Mouse (Mus musculus) adrenal gland, postnatal 36 days (tissue): ENCODE data around the gene Pnmal1. TPM values are rescaled to one million over a fixed set of nuclear protein-coding genes. Genes with fewer than 3 reads are reported as not detected.

Experiments used
- DNase-seq, 2 experiments: peaks; one replicate each; pipeline ENCODE4 v3.0.0; 2021; ENCODE audit warnings: mixed read lengths in 1 of 2
- total RNA-seq, 2 experiments: library from RNA; stranded (reverse); gene quantifications; 2 replicates each; pipeline ENCODE4 v1.2.3; 2021

Pnmal1 gene
- total RNA-seq, 2 experiments from 2014 or later, result 3.9 to 4.4 TPM

DNA sequence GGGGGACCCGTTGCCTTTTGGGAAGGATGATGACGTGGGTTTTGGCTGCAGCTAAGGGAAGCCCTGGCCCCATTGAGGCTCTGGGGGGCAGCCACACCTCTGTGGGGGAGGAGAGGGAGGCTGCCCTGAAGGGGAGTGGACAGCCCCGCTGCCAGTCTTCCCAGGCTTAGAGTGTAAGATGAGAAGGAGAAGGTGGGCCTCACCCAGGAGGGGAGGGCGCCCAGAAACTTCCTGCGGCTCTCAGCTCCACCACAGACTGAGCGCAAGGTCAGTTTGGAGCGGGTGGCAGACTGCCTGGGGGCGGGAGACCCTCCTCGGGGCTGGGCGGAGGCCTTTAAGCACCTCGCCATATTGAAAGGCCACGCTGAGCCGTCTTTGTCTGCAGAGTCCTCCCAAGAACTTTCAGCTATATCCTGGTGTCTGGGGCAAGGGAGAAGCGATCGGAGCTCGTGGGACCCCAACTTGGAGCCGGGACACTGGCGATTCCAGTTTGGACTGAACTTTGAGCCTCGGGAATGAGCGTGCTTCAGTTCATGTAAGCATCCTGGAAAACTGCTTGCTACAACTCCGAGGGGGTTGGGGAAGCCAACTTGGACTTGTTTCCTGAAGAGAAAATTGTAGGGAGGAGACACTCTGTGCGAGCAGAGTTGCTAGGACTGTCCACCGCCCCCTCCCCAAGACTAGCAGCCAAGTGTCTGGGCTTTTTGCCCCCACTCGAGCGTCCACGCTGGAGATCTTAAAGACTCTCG, 34.3 kb downstream of the Pnmal1 start:
- peak; percentile 91 to 94 for DNase-seq

DNA sequence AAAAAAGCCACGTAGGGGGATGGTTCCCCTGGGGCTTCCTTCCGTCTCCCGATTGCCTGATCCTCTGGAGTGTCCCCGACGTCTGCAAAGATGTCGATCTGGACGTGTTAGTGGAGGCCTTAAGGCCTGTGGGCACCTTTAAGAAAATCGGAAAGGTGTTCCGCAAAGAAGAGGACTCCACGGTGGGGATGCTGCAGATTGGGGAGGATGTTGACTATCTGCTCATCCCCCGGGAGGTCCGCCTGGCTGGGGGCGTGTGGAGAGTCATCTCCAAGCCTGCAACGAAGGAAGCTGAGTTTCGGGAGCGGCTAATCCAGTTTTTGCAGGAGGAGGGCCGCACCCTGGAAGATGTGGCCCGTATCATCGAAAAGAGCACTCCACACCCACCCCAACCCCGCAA, 34.9 kb downstream of the Pnmal1 start:
- DNase-seq, result peak in 1 of 2 experiments; percentile 25

DNA sequence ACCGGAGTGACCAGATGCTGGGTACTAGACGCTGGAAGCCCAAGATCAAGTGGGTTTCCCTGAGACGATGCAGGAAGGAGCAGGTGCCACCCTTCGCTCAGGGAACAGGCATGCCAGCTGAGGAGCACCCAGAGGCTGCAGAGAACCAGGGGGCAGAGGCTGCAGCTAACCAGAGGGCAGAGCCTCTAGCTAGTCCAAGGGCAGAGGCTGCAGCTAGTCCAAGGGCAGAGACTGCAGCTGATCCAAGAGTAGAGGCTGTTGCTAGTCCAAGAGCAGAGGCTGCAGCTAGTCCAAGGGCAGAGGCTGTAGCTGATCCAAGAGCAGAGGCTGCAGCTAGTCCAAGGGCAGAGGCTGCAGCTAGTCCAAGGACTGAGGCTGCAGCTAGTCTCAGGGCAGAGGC, 35.9 kb downstream of the Pnmal1 start:
- DNase-seq, result peak in 1 of 2 experiments; percentile 27

DNA sequence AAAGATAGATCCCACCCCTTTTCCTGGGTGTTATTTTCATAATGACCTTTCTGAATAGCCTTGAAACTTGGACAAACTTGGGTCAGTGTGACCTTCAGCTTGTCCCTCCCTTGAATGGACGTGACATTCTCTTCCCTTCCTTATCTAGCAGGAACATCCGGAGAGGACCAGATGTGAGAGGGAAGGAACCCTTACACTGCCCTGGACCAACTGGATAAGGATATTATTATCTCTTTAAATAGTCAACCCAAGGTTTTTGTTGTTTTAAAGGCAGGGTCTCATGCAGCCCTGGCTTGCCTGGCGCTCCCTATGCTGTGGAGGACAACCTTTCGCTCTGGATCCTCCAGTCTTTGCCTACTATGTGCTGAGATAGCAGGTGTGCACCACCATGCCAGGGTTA, 39.8 kb downstream of the Pnmal1 start:
- peak in 1 of 2 experiments; percentile 35 for DNase-seq

DNA sequence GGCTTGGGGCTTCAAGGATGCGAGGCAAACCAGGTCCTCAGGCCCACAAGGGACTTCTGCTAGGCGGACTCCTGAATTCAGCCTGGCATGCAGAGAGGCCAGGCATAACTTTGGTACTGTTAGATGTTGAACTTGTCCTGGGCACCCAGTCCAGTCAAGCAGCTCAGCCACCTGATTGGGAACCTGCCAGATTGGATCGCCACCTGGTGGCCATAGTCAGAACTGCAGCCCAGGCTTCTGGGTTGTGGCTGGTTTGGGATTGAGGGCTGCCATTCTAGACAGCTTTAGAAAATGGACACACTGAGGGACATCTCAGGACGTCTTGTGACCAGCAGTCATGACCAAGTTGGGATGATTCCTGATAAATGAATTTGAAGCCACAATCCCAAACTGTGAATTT, 40.2 kb downstream of the Pnmal1 start:
- peak; percentile 86 to 87 for DNase-seq

DNA sequence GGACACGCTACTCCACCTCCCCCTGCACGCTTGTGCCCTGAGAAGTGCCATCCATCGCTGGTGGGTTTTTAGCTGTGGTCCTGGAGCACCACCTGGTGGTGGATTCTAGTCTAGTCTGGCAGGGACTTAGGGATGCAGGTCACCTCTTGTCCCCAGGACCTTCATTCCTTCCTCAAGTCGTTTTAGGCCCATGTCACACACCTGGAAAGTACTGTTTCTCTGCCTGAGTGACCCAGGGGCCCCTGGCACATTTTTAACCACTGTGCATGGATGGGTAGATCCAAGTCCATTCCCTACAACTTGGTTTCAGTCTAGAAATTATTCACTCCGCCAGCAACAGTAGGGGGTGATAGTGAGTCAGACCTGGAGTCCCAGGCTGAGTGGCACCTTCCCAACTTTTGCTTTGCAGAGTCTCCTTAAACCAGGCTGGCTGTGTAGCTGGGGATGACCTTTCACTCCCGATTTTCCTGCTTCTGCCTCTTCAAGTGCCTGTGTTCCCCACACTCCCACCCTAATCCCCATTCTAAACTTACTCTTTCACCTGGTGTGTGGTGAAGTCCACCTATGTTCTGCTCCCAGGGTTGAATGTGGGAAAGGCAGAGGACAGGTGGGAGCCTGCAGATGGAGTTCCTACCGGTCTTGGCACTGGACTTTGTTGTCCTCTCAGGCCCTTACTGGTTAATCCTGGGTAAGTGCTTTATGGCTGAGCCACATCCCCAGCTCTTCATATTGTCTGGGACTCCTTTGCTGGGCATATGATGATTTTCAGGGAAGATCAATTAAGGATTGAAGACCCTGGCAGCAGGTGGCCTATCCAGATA, 43.1 kb downstream of the Pnmal1 start:
- DNase-seq, result peak; percentile 80 to 87

DNA sequence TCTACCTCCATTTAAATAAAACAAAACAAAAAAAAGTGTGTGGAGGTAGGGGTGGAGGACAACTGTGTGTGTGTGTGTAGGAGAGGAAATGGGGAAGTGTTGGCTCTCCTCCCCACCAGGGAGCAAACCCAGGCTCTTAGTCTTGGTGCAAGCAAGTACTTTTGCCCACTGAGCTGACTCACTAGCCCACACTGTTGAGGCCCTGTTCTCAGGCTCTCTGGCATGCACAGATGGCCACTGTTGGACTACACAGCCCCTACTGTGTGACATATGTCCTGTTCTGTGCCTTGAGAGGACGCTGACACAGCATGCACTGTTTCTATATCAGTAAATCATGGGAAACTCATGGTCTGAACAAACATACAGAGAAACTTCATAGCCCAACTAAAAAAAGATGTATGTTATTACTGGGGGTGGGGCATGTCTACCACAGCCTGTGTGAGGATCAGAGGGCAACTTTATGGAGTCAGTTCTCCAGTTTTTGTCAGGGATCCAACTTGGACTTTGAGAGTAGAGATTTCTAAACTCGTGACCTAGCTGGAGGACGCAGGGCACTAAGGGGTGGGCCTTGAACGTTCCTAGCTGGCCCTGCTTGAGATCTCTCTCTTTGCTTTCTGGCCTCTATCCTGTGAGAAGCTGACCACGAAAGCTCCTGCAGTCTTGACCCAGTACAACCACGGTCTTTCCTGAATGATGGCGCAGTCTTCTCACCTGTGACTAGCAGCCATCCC, 43.9 kb downstream of the Pnmal1 start:
- peak in 1 of 2 experiments; percentile 39 for DNase-seq

DNA sequence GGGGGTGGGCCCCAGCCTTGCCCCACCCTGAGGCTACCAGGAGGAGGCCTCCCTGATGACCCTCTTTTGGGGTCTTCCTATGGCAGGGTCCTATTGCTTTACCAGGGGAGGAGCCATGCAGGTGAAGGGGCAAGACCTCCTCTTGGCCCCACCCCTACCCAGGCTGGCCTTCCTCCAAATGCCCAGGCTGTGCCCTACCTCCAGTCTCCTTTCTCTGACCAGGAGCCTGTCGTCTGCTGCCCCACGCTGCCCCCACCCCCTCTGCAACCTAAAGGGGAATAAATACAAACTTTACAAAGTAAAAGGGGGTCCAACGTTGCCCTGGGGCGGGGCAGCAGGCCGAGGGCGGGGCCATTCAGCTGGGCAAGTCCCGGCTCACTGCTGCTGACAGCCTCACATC, 45.2 kb downstream of the Pnmal1 start:
- no peak for DNase-seq

DNA sequence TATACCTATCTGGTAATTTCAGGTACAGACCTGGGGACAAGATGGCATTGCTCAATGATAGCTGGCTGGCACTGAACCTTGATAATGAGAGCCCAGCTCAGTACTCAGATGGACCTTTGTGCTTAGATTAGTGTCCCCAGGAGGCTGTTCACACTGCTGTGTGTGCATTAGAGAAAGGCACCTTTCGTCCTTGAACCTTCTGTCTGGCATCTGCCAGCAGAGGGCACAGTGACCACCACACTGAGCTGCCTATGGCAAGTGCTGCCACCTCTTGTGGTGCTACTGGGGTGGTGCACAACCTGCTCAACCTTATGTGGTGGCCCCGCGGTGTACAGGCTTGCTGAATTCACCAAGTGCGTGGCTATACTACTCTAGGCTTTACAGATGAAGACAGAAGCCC, 47.8 kb downstream of the Pnmal1 start:
- DNase-seq, result no peak

DNA sequence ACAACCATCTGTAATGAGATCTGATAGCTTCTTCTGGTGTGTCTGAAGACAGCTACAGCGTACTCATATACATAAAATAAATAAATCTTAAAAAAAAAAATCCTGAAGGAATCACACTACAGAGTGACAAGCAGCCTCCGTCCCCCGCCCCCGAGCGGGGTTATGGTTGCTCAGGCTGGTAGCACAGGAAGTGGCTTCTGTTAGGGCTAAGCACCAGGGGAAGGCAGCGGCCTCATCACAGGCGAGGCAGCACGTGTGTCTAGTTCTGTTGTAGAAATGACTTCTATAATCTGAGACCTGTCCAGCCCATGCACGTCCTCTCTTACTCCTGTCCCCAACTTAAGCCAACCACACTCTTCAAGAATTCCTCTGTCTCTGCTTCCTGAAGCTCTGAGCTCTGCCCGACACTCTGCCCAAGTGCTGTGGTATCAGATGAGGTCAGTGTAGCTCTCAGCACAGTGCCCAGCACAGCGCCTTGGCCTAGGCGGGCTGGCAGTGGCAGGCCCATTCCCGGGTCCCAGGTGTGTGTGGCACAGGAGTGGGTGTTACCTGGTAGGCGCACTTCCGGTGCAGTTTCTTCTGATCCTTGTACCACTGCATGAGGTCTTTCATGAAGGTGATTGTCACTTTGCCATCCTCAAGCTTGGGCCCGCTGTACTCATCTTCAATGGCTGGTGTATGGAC, 50.0 kb downstream of the Pnmal1 start:
- no peak for DNase-seq

DNA sequence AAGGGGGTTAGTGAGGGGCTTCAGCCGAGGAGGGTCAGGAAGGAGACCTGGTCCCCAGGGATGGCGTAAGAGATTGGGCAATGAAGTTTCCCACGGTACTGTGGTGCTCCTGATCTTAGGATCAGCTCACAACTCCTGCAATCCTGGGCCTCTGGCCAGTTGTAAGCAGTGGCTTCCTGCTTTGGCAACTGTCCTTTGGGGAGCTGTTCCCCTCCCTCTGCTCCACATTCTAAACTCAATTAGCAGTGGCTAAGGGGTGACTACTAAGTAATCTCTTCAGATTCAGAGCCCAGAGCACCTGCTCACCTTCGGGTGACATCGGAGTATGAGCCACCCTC, 50.5 kb downstream of the Pnmal1 start:
- no peak for DNase-seq

DNA sequence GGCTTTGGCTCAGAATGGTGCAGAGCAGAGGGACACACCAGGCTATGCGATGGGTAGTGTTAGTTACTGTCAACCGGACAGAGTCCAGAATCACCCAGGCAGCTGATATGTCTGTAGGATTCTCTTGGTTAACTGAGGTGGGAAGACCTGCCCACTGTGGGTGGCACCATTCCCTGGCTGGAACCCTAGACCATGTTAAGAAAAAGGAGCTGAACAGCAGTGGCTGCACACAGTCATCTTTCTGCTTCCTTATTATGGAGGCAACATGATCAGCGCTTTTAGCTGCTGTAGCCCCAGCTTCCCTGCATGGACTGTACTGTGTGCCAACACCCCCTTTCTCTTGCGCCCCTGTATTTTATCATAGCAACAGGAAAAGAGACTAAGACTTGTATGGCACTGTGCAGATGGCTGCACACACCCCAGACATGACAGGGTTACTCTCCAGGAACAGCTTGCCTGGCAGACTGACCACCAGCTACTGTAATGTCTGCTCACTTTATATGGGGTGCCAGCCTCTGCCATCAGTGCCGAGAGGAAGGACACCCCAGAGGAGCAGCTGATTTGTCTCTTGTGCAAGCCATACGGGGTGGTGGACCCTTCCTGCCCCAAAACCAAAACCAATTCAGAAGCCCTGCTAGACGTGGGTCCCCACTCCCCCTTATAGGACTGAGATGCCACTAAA, 52.6 kb downstream of the Pnmal1 start:
- DNase-seq, result no peak

Other genes with a start within 250 kb of the Pnmal1 start
- not detected for gene Ceacam9, start 237.8 kb upstream of the Pnmal1 start, total RNA-seq
- gene Ap2s1, start 221.3 kb upstream of the Pnmal1 start, total RNA-seq, result 100 to 1,000 TPM; 133 to 149 TPM
- gene Slc1a5, start 178.3 kb upstream of the Pnmal1 start, total RNA-seq, result 100 to 1,000 TPM; 118 to 152 TPM
- 10 to 100 TPM; 66.5 to 67.5 TPM for gene Strn4, start 143.8 kb upstream of the Pnmal1 start, total RNA-seq
- 10 to 100 TPM; 24.8 to 26.8 TPM for gene Fkrp, start 142.9 kb upstream of the Pnmal1 start, total RNA-seq
- gene Prkd2, start 116.8 kb upstream of the Pnmal1 start, total RNA-seq, result 10 to 100 TPM; 16.9 to 17.2 TPM
- gene Dact3, start 84.4 kb upstream of the Pnmal1 start, total RNA-seq, result 1 to 10 TPM; 2.4 to 3.6 TPM
- under 1 TPM in 1 of 2 experiments, not detected in 1; 0.89 TPM for gene Gng8, start 67.9 kb upstream of the Pnmal1 start, total RNA-seq
- 1 to 10 TPM; 1.2 to 2.0 TPM for gene Ptgir, start 53.2 kb upstream of the Pnmal1 start, total RNA-seq
- gene Calm3, start 35.6 kb upstream of the Pnmal1 start, total RNA-seq, result 100 to 1,000 TPM; 232 to 251 TPM
- 10 to 100 TPM; 21.9 to 32.4 TPM for gene Pnmal2, start 15.0 kb upstream of the Pnmal1 start, total RNA-seq
- 1 to 10 TPM; 1.1 TPM for gene Gm42372, start 23.4 kb downstream of the Pnmal1 start, total RNA-seq
- 10 to 100 TPM; 19.2 to 28.1 TPM for gene Ccdc8, start 33.0 kb downstream of the Pnmal1 start, total RNA-seq
- gene Ppp5c, start 68.2 kb downstream of the Pnmal1 start, total RNA-seq, result 10 to 100 TPM; 71.5 to 87.2 TPM
- gene Hif3a, start 102.7 kb downstream of the Pnmal1 start, total RNA-seq, result 1 to 10 TPM; 1.6 to 2.7 TPM
- gene Psg16, start 114.4 kb downstream of the Pnmal1 start, total RNA-seq, result under 1 TPM; 0.30 to 0.46 TPM
- not detected for gene Ceacam3, start 190.6 kb downstream of the Pnmal1 start, total RNA-seq
- not detected for gene Psg29, start 243.8 kb downstream of the Pnmal1 start, total RNA-seq